Mouse (Mus musculus): ENCODE results near the gene Plekhm3.

Plekhm3 gene

GRCm38 (mm10) chr1:64779415-64779814, 177.2 kb downstream of the Plekhm3 start:
- DNase-seq (ENCODE audit: low read depth, low spot score), result no peak

- DNase-seq (ENCODE audit: low read depth, low spot score), result no peak
Observed at GRCm38 (mm10) chr1:64773305-64773704, 183.3 kb downstream of the Plekhm3 start.

- DNase-seq (ENCODE audit: low read depth, low spot score), result no peak
Observed at GRCm38 (mm10) chr1:64770169-64770568, 186.5 kb downstream of the Plekhm3 start.

- no peak for DNase-seq (ENCODE audit: low read depth, low spot score)
Observed at GRCm38 (mm10) chr1:64761646-64762045, 195.0 kb downstream of the Plekhm3 start.

GRCm38 (mm10) chr1:64757766-64758165, 198.9 kb downstream of the Plekhm3 start:
- no peak for DNase-seq (ENCODE audit: low read depth, low spot score)

DNA sequence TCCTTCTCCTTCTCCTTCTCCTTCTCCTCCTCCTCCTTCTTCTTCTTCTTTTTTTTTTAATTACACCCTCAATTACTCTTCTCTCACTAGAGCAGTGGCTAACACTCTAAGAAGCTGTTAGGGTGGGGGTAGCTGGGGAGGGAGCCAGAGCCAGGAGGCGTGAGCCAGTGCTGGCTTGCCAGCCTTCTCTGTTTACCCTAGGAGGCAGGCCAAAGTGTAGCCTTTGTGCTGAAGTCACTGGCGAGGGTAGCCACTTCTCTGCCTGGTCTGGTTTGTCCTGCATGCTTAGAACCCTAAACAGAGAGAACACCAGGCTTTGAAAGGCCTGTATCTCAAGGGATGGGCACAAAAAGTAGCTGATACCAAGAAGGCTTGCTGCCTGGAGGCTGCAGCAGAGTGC, 199.4 kb downstream of the Plekhm3 start:
- DNase-seq (ENCODE audit: low read depth, low spot score), result no peak

DNA sequence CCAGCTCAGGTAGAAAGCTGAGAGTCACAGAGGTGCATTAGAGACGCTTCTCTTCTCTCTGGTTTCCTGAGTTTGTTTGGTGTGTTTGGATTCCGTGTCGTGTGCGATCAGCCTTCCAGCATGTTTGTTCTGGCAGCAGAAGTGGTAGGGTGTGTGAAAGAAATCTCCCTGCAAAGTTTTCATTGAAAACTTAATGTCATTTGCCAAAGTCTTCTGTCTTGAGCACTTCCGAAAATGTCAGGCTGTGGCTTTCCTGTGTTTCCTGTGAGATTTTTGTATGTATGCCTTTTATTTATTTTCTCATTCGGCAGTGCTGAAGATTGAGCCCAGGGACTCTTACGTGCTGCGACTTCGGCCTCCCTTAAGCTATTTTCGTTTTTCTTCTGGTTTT, 200.0 kb downstream of the Plekhm3 start:
- DNase-seq (ENCODE audit: low read depth, low spot score), result no peak

DNA sequence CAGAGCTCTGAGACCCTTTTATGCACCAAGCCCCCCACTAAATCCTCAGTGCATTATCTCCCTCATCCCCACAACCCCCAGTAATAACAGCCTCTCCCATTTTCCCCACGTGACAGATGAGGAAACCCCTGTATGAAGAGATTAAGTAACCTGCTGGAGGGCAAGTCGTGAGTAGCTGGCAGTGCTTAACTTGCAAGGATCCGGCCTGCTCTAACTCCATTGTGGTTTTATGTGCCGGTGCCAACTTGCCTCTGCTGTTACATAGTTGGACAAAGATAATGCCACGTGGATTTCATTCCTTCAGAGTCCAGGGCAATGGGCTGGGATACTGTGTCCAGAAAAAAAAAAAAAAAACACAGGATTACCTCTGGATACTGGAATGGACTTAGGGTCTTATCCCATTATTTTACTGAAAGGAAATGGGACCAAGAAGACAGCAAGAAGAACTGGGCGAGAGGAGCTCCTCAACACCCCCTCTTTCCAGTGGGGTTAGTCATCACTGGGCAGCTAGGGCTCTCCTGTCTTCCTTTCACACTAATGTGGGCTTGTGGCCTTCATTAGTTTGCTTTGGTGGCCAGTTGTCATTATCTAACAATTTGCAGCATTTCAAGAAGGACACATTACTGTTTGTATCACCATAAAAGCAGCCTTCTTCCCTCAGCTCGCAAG, 200.5 kb downstream of the Plekhm3 start:
- DNase-seq (ENCODE audit: low read depth, low spot score), result no peak

DNA sequence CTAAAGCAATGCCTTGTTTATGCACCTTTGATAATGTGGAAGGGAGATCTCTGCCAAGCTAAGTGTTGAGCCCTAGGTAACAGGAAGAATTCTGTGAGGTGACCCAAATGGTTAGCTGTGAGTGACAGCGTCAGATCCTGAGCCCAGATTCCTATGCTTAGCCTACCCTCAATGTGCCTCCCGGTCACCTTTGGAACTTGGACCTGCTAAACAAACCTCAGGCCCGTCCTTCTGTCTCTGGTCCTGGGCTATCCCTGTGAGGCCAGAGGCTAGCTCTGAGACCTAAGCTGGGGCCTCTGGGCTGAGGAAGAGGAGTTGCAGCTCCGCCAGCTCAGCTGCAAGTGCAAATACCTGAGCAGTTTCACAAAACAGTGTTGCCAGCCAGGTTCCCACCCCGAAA, 202.0 kb downstream of the Plekhm3 start:
- DNase-seq (ENCODE audit: low read depth, low spot score), result no peak

DNA sequence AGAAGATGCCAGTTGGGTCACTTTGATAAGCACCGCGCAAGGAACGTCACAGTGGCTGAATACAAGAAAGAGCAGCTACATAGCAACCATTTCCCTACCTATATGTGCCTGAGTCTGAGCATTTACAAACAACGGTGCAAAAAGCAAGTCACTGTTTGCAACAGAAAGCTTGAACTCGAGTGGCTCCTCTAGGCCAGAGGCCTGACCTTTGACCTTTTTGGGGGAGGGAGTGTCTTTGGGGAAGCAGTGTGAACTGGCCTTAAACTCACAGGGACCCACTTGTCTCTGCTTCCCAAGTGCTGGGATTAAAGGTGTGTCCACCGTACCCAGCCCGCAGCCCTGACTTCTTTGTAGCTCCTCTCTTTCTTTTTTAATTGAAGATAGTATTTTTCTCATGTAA, 203.0 kb downstream of the Plekhm3 start:
- no peak for DNase-seq (ENCODE audit: low read depth, low spot score)

DNA sequence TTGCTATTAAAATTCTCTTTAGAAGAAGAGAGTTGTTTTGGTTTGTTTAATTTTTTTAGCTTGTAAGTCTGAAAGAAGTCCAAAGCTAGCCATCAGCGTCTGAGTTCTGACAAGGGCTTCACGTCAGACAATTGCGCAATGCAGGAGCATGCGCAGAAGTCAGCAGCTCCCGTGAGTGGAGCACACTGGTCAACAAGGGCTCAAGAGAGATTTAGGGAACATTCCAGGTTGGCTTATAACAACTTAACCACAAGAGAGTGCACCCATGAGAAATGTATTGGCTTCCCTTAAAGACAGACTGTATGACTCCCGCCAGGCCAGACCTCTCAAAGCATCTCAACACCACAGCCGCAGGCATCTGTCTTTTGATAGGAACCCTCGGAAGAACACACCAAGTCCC, 203.5 kb downstream of the Plekhm3 start:
- DNase-seq (ENCODE audit: low read depth, low spot score), result no peak

GRCm38 (mm10) chr1:64744616-64745015, 212.0 kb downstream of the Plekhm3 start:
- DNase-seq (ENCODE audit: low read depth, low spot score), result no peak

DNA sequence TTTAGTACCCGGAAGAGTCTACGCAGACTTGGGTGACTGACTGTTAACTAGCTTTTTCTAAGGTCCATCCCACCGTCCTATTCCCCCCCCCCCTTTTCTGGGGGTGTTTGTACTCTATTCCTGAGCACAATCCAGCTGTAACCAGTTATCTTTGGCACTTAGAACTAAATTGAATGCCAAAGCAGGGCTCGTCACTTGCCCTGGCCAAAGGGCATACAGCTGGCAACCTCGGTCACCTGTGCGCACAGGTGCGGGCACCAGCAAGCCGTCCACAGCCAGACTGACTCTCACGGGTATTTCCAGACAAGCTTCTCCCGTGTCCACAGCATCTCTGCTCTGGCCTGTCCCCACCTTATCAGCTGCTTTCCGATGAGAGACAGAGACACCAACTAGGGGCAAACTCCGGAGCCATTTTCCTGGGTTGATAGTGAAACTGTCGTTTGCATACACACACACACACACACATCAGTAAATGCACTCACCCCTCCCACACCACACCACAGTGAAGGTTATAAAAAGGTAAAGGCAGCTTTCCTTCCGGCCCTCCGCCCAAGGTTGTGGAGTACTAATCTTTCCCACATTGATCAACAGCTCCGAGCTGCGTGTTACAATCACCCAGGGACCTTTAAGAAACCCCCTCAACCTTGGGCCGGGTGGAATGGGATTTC, 213.7 kb downstream of the Plekhm3 start:
- DNase-seq (ENCODE audit: low read depth, low spot score), result no peak

GRCm38 (mm10) chr1:64738661-64739082, 218.0 kb downstream of the Plekhm3 start:
- DNase-seq (ENCODE audit: low read depth, low spot score), result peak; percentile 31

DNA sequence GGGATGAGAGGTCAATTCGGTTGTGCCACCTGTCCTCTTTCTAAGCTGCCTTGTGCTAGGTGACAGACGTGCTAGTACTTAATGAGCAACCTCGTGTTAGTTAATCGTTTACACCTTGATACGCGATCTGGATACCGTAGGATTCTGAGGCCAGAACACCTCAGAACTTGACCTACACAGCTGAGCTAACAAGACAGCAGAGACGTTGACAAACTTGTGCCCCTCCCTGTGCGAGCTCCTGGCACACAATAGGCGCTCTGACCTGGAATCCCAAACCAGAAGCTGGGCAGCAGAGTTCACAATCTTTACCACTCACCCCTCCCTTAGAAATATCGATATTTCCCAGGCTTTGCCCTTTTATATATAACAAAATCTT, 218.5 kb downstream of the Plekhm3 start:
- no peak for DNase-seq (ENCODE audit: low read depth, low spot score)

- DNase-seq (ENCODE audit: low read depth, low spot score), result peak; percentile 96
Observed at GRCm38 (mm10) chr1:64737502-64738179, 219.0 kb downstream of the Plekhm3 start, which contains the start of gene Fzd5. TSS of gene Fzd5 (minus strand) at chr1:64737751.

GRCm38 (mm10) chr1:64736681-64737501, 219.7 kb downstream of the Plekhm3 start:
- peak; percentile 15 for DNase-seq (ENCODE audit: low read depth, low spot score)

All from mesoderm, embryonic 11.5 days (tissue).